In the genomic region with DNA sequence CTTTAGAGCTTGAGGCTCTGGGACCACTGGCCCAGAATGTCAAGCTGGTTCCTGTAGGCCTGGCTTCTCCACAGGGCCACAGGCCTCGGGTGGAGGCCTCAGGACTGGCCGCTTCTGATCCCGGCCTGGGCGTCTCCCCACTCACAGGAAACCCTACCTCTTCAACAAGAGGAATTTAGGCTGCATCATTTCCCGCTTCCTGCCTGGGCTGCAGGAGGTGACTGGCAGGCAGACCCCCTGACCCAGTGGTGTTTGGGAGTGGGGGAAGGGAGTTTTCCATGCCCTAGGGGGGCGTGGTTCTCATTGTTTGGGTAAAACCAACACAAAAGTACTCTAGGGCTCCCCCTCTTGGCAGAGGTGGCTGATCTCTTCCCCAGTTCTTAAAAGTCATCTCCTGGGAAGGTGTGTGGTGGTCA, we compare ENCODE assay signal across 9 mouse cellular contexts. TPM values are rescaled to one million over a fixed set of nuclear protein-coding genes. Genes with fewer than 3 reads are reported as not detected.
A peak's percentile ranks its signal among the peaks of the same experiment; 100 is the strongest.
DNase-seq lines count a peak whose midpoint lies in the region; ATAC-seq and TF ChIP-seq lines count a peak whose summit lies in the region.
"Had no signal": no experiment of that assay in that cellular context is flagged by ENCODE, and none has a peak within 500 bp of the region (broad histone marks: within the 10 kb centered on the region; RNA-seq: fewer than 3 reads in every experiment).

No protein-coding gene starts in this region.

- peaks cover 3% of the 10 kb centered on the region for H3K4me1 ChIP-seq in bone marrow, adult 2 months (ENCODE audit: control insufficient read depth, insufficient read depth, low read length)
- peaks cover 57% of the 10 kb centered on the region for H3K4me1 ChIP-seq in intestine, embryonic 15.5 days (replicated peaks)
- peaks cover 36% of the 10 kb centered on the region for H3K4me1 ChIP-seq in liver, postnatal 0 days (ENCODE audit: insufficient read depth)
- peaks cover 38% of the 10 kb centered on the region for H3K4me1 ChIP-seq in small intestine, adult 2 months (ENCODE audit: control insufficient read depth, insufficient read depth, insufficient read length, low read length)

- no peak overlapping the region for H3K27ac ChIP-seq in bone marrow, adult 2 months (ENCODE audit: control insufficient read depth, insufficient read depth, low read depth, low read length, poor library complexity)
- H3K27ac ChIP-seq in intestine, embryonic 15.5 days = peak overlapping the region; percentile 41
- peak overlapping the region; percentile 76 for H3K27ac ChIP-seq in liver, postnatal 0 days (ENCODE audit: low read depth)
- peak overlapping the region; percentile 70 for H3K27ac ChIP-seq in small intestine, adult 2 months (ENCODE audit: insufficient read depth, low read depth, low read length)

- no peak overlapping the region for H3K4me2 ChIP-seq in intestine, embryonic 15.5 days (replicated peaks)
- no peak overlapping the region for H3K4me2 ChIP-seq in liver, postnatal 0 days (ENCODE audit: low read depth, low read length)

- TF ChIP-seq POLR2A in bone marrow, adult 2 months (IDR thresholded peaks at IDR 0.05; ENCODE audit: borderline replicate concordance, control insufficient read depth, low read depth, low read length) = no peak
- TF ChIP-seq POLR2A in small intestine, adult 2 months (IDR thresholded peaks at IDR 0.05; ENCODE audit: low read depth, low read length) = no peak

- peak; percentile 16; the same call in 1 of the 2 replicates for TF ChIP-seq CTCF in bone marrow, adult 2 months (IDR thresholded peaks at IDR 0.05; ENCODE audit: control insufficient read depth, insufficient read depth, low read length)
- peak; percentile 56 for TF ChIP-seq CTCF in liver, postnatal 0 days (IDR thresholded peaks at IDR 0.05; ENCODE audit: low read depth)
- TF ChIP-seq CTCF in small intestine, adult 2 months (IDR thresholded peaks at IDR 0.05; ENCODE audit: extremely low read depth, insufficient read length, insufficient replicate concordance, low read depth, low read length) = peak; percentile 37; the same call in 1 of the 2 replicates

- no peak overlapping the region for H3K9ac ChIP-seq in intestine, embryonic 15.5 days
- H3K9ac ChIP-seq in liver, postnatal 0 days (replicated peaks) = no peak overlapping the region

- TF ChIP-seq EP300 in liver, postnatal 0 days (IDR thresholded peaks at IDR 0.05; ENCODE audit: low read depth) = 0 out of 2 replicates have a peak, but pooled peaks have one; percentile 19

- DNase-seq in gastrocnemius, adult 18-20 months (ENCODE audit: low spot score) = peak; percentile 64
- DNase-seq in gastrocnemius, postnatal 4 days (ENCODE audit: low spot score in 2 of 2) = no peak
- peak; percentile 73 for DNase-seq in liver, postnatal 0 days

- peak; percentile 8 for ATAC-seq in granulocyte monocyte progenitor cell, adult 5-6 weeks (replicated peaks; ENCODE audit: poor library complexity, severe bottlenecking)
- no peak for ATAC-seq in intestine, embryonic 15.5 days
- ATAC-seq in liver, postnatal 0 days = no peak
- no peak for ATAC-seq in erythroid progenitor cell, adult 5-6 weeks (replicated peaks; ENCODE audit: low FRiP score, poor library complexity, severe bottlenecking)

- H3K4me3 ChIP-seq in bone marrow, adult 2 months (replicated peaks; ENCODE audit: control insufficient read depth, low read depth, low read length) = no peak overlapping the region
- no peak overlapping the region for H3K4me3 ChIP-seq in intestine, embryonic 15.5 days (replicated peaks)
- no peak overlapping the region for H3K4me3 ChIP-seq in liver, postnatal 0 days (ENCODE audit: low read depth, low read length)
- H3K4me3 ChIP-seq in small intestine, adult 2 months (ENCODE audit: low read depth, low read length) = no peak overlapping the region

- H3K9me3 ChIP-seq in intestine, embryonic 15.5 days = no peaks in the 10 kb centered on the region
- H3K9me3 ChIP-seq in liver, postnatal 0 days (ENCODE audit: low read length) = no peaks in the 10 kb centered on the region

- H3K27me3 ChIP-seq in intestine, embryonic 15.5 days (replicated peaks) = no peaks in the 10 kb centered on the region
- H3K27me3 ChIP-seq in liver, postnatal 0 days (ENCODE audit: insufficient read depth, low read length) = no peaks in the 10 kb centered on the region
- no peaks in the 10 kb centered on the region for H3K27me3 ChIP-seq in small intestine, adult 2 months (ENCODE audit: control insufficient read depth, insufficient read depth, low read length)

- H3K36me3 ChIP-seq in intestine, embryonic 15.5 days = peaks cover 17% of the 10 kb centered on the region
- H3K36me3 ChIP-seq in liver, postnatal 0 days (replicated peaks; ENCODE audit: insufficient read depth, low read length) = peaks cover 17% of the 10 kb centered on the region
- peaks cover 18% of the 10 kb centered on the region for H3K36me3 ChIP-seq in small intestine, adult 2 months (ENCODE audit: control insufficient read depth, insufficient read depth, low read length)

- 45% methylated on average over 6 of the region's 6 CpGs for WGBS in bone marrow, adult 2 months
- 40% methylated on average over 6 of the region's 6 CpGs for WGBS in intestine, embryonic 15.5 days
- 47% methylated on average over 6 of the region's 6 CpGs for WGBS in liver, postnatal 0 days (ENCODE audit: insufficient replicate concordance)
- WGBS in small intestine, adult 2 months = 78% methylated on average over 6 of the region's 6 CpGs

RNA-seq across cellular contexts. Expression of gene Git1, which starts 4.0 kb away (rescaled TPM):
- total RNA-seq in gastrocnemius, adult 18-20 months (2021) = 10 to 100 TPM; 28.0 to 37.1 TPM
- 10 to 100 TPM; 48.5 to 52.9 TPM for total RNA-seq in gastrocnemius, postnatal 4 days (2021)
- polyA plus RNA-seq in bone marrow, adult 2 months (2011; ENCODE audit: insufficient read depth, insufficient read length, low replicate concordance, missing spikeins) = 10.2 and 16.1 TPM in 2 replicates
- total RNA-seq in granulocyte monocyte progenitor cell, adult 5-6 weeks (2014; fragmentation: Nextera tagmentation) = 33.6 and 47.7 TPM in 2 replicates
- 10.3 and 16.4 TPM in 2 replicates for total RNA-seq in granulocyte monocyte progenitor cell, adult 5-6 weeks (2017)
- polyA plus RNA-seq in intestine, embryonic 15.5 days (2015; fragmentation: Nextera tagmentation; extraction: Ambion mirVana) = 10.7 and 11.8 TPM in 2 replicates
- 2.1 and 2.5 TPM in 2 replicates for polyA plus RNA-seq in liver, postnatal 0 days (2015; fragmentation: Nextera tagmentation; extraction: Ambion mirVana)
- polyA plus RNA-seq in small intestine, adult 2 months (2012; rRNA removed) = 50.0 and 119 TPM in 2 replicates
- 9.2 and 15.5 TPM in 2 replicates for total RNA-seq in erythroid progenitor cell, adult 5-6 weeks (2015; ENCODE audit: low replicate concordance)
- total RNA-seq in erythroid progenitor cell, adult 5-6 weeks (2017; ENCODE audit: low replicate concordance) = 6.8 and 11.6 TPM in 2 replicates

RNA-seq across cellular contexts. Expression of gene Ankrd13b, which starts 7.9 kb away (rescaled TPM):
- total RNA-seq in gastrocnemius, adult 18-20 months (2021) = 10 to 100 TPM; 10.6 to 11.6 TPM
- total RNA-seq in gastrocnemius, postnatal 4 days (2021) = 10 to 100 TPM; 13.0 to 13.8 TPM
- polyA plus RNA-seq in bone marrow, adult 2 months (2011; ENCODE audit: insufficient read depth, insufficient read length, low replicate concordance, missing spikeins) = 3.1 and 5.7 TPM in 2 replicates
- total RNA-seq in granulocyte monocyte progenitor cell, adult 5-6 weeks (2014; fragmentation: Nextera tagmentation) = 14.9 and 20.0 TPM in 2 replicates
- total RNA-seq in granulocyte monocyte progenitor cell, adult 5-6 weeks (2017) = 3.1 and 4.8 TPM in 2 replicates
- 4.9 and 5.1 TPM in 2 replicates for polyA plus RNA-seq in intestine, embryonic 15.5 days (2015; fragmentation: Nextera tagmentation; extraction: Ambion mirVana)
- 0.53 and 0.72 TPM in 2 replicates for polyA plus RNA-seq in liver, postnatal 0 days (2015; fragmentation: Nextera tagmentation; extraction: Ambion mirVana)
- polyA plus RNA-seq in small intestine, adult 2 months (2012; rRNA removed) = 9.2 and 12.0 TPM in 2 replicates
- 3.2 and 3.8 TPM in 2 replicates for total RNA-seq in erythroid progenitor cell, adult 5-6 weeks (2015; ENCODE audit: low replicate concordance)
- total RNA-seq in erythroid progenitor cell, adult 5-6 weeks (2017; ENCODE audit: low replicate concordance) = 0.64 TPM in 1 of 2 replicates, not detected in the other
- total RNA-seq: neutrophil, adult 5-6 weeks had no signal

RNA-seq across cellular contexts. Expression of gene Abhd15, which starts 17.6 kb away (rescaled TPM):
- total RNA-seq in gastrocnemius, adult 18-20 months (2021) = under 1 TPM; 0.43 to 0.87 TPM
- 1 to 10 TPM; 1.2 to 2.5 TPM for total RNA-seq in gastrocnemius, postnatal 4 days (2021)
- polyA plus RNA-seq in bone marrow, adult 2 months (2011; ENCODE audit: insufficient read depth, insufficient read length, low replicate concordance, missing spikeins) = 0.61 and 5.6 TPM in 2 replicates
- 3.4 and 9.6 TPM in 2 replicates for total RNA-seq in granulocyte monocyte progenitor cell, adult 5-6 weeks (2014; fragmentation: Nextera tagmentation)
- 2.6 and 3.6 TPM in 2 replicates for total RNA-seq in granulocyte monocyte progenitor cell, adult 5-6 weeks (2017)
- polyA plus RNA-seq in intestine, embryonic 15.5 days (2015; fragmentation: Nextera tagmentation; extraction: Ambion mirVana) = 3.5 and 3.6 TPM in 2 replicates
- 16.2 and 18.5 TPM in 2 replicates for polyA plus RNA-seq in liver, postnatal 0 days (2015; fragmentation: Nextera tagmentation; extraction: Ambion mirVana)
- polyA plus RNA-seq in small intestine, adult 2 months (2012; rRNA removed) = 2.7 and 3.7 TPM in 2 replicates
- not detected in 2 replicates for total RNA-seq in erythroid progenitor cell, adult 5-6 weeks (2015; ENCODE audit: low replicate concordance)
- total RNA-seq in erythroid progenitor cell, adult 5-6 weeks (2017; ENCODE audit: low replicate concordance) = 0.68 and 0.90 TPM in 2 replicates

RNA-seq across cellular contexts. Expression of gene Trp53i13, which starts 18.4 kb away (rescaled TPM):
- 1 to 10 TPM; 2.5 to 3.5 TPM for total RNA-seq in gastrocnemius, adult 18-20 months (2021)
- 10 to 100 TPM; 14.8 to 15.0 TPM for total RNA-seq in gastrocnemius, postnatal 4 days (2021)
- polyA plus RNA-seq in bone marrow, adult 2 months (2011; ENCODE audit: insufficient read depth, insufficient read length, low replicate concordance, missing spikeins) = 4.0 and 5.1 TPM in 2 replicates
- 2.5 and 3.3 TPM in 2 replicates for total RNA-seq in granulocyte monocyte progenitor cell, adult 5-6 weeks (2014; fragmentation: Nextera tagmentation)
- 1.8 and 2.8 TPM in 2 replicates for total RNA-seq in granulocyte monocyte progenitor cell, adult 5-6 weeks (2017)
- 28.5 and 29.1 TPM in 2 replicates for polyA plus RNA-seq in intestine, embryonic 15.5 days (2015; fragmentation: Nextera tagmentation; extraction: Ambion mirVana)
- polyA plus RNA-seq in liver, postnatal 0 days (2015; fragmentation: Nextera tagmentation; extraction: Ambion mirVana) = 4.8 and 5.4 TPM in 2 replicates
- polyA plus RNA-seq in small intestine, adult 2 months (2012; rRNA removed) = 15.2 and 46.8 TPM in 2 replicates
- total RNA-seq in erythroid progenitor cell, adult 5-6 weeks (2015; ENCODE audit: low replicate concordance) = 0.84 TPM in 1 of 2 replicates, not detected in the other
- total RNA-seq in erythroid progenitor cell, adult 5-6 weeks (2017; ENCODE audit: low replicate concordance) = 2.0 and 6.7 TPM in 2 replicates

RNA-seq across cellular contexts. Expression of gene Gm10392, which starts 21.6 kb away (rescaled TPM):
- total RNA-seq in gastrocnemius, adult 18-20 months (2021) = not detected
- total RNA-seq in gastrocnemius, postnatal 4 days (2021) = not detected
- polyA plus RNA-seq in bone marrow, adult 2 months (2011; ENCODE audit: insufficient read depth, insufficient read length, low replicate concordance, missing spikeins) = 0.56 and 0.87 TPM in 2 replicates
- not detected in 2 replicates for total RNA-seq in granulocyte monocyte progenitor cell, adult 5-6 weeks (2014; fragmentation: Nextera tagmentation)
- 0.52 TPM in 1 of 2 replicates, not detected in the other for total RNA-seq in granulocyte monocyte progenitor cell, adult 5-6 weeks (2017)
- not detected in 2 replicates for polyA plus RNA-seq in intestine, embryonic 15.5 days (2015; fragmentation: Nextera tagmentation; extraction: Ambion mirVana)
- 0.18 and 0.28 TPM in 2 replicates for polyA plus RNA-seq in liver, postnatal 0 days (2015; fragmentation: Nextera tagmentation; extraction: Ambion mirVana)
- polyA plus RNA-seq in small intestine, adult 2 months (2012; rRNA removed) = not detected in 2 replicates
- total RNA-seq in erythroid progenitor cell, adult 5-6 weeks (2015; ENCODE audit: low replicate concordance) = not detected in 2 replicates
- total RNA-seq in erythroid progenitor cell, adult 5-6 weeks (2017; ENCODE audit: low replicate concordance) = 0.13 TPM in 1 of 2 replicates, not detected in the other

Comparison
In these comparisons a context has a peak if more than half of its experiments do, and no peak if none do; other contexts are left out.
1. DNase-seq: peak in gastrocnemius, adult 18-20 months (single experiment) and liver, postnatal 0 days (single experiment); none in gastrocnemius, postnatal 4 days (0 of 2).
2. Peak in every context shown above with its lines, with median percentiles within 50 percentile points of each other: CTCF ChIP-seq.